Mouse (Mus musculus) kidney, embryonic 16.5 days (tissue): ENCODE measurements at regions not wholly inside any gene's neighbourhood (a gene's known extent, or its start where the extent isn't known, plus 50 kb on each side); places are given as distances from the start of the nearest gene placed in this dataset.
"Not testable (repeated sequence)": the region's sequence is repeated elsewhere in the genome, so short reads cannot be mapped to it uniquely, and the experiment has no call there.

Experiments
- ATAC-seq: fragments of 200-750 bp; cut with Nextera tagmentation; 2 replicates; pipeline ENCODE4 v1.8.0; 2017; ENCODE audit warnings: moderate TSS enrichment; ENCODE audit not compliant: low FRiP score, low TSS enrichment
- H3K27ac ChIP-seq: fragments of 300-500 bp; sonication (generic); 2 replicates; pipeline ENCODE4 v1.5.1; 2014; ENCODE audit warnings: low read length
- H3K27me3 ChIP-seq: fragments of 300-500 bp; sonication (generic); 2 replicates; pipeline ENCODE4 v1.6.1; 2014; ENCODE audit warnings: low read length, control low read depth, mixed read lengths; ENCODE audit not compliant: insufficient read depth
- H3K36me3 ChIP-seq: fragments of 300-500 bp; sonication (generic); 2 replicates; pipeline ENCODE4 v1.6.1; 2014; ENCODE audit warnings: low read length, control low read depth, mixed read lengths; ENCODE audit not compliant: insufficient read depth
- H3K4me1 ChIP-seq: fragments of 300-500 bp; sonication (generic); 2 replicates; pipeline ENCODE4 v1.6.1; 2014; ENCODE audit warnings: low read length, control low read depth, mixed read lengths; ENCODE audit not compliant: insufficient read depth
- H3K4me2 ChIP-seq: fragments of 300-500 bp; sonication (generic); replicated peaks from 2 replicates; pipeline ENCODE4 v1.6.1; 2014; ENCODE audit warnings: low read depth, low read length
- H3K4me3 ChIP-seq: fragments of 300-500 bp; sonication (generic); 2 replicates; pipeline ENCODE4 v1.5.1; 2014; ENCODE audit warnings: mild to moderate bottlenecking, low read length
- H3K9ac ChIP-seq: fragments of 300-500 bp; sonication (generic); replicated peaks from 2 replicates; pipeline ENCODE4 v1.6.1; 2014; ENCODE audit warnings: low read length
- H3K9me3 ChIP-seq: fragments of 300-500 bp; sonication (generic); 2 replicates; pipeline ENCODE4 v1.6.1; 2016; ENCODE audit warnings: low read length, control low read depth
- WGBS: fragments of 180-500 bp; shearing (Covaris S2); extraction: QIAGEN DNeasy Blood & Tissue Kit; methylation state at CpG from one replicate; pipeline ENCODE4 v1.1.7; 2014; 5-methylcytosine and 5-hydroxymethylcytosine counted together

- not testable (repeated sequence) for H3K27me3 ChIP-seq, ATAC-seq, H3K4me2 ChIP-seq, H3K4me1 ChIP-seq, H3K4me3 ChIP-seq, H3K36me3 ChIP-seq, H3K9ac ChIP-seq, H3K9me3 ChIP-seq, H3K27ac ChIP-seq
- 85% methylated on average over 8 of the region's 8 CpGs for WGBS
Observed at GRCm38 (mm10) chr5:3225358-3225757, 115.9 kb upstream of the Cdk6 start.

GRCm38 (mm10) chr5:3244067-3244466 is 97.2 kb upstream of the Cdk6 start:
- H3K4me3 ChIP-seq, H3K9me3 ChIP-seq, H3K36me3 ChIP-seq, H3K4me2 ChIP-seq, H3K4me1 ChIP-seq, H3K27me3 ChIP-seq, ATAC-seq, H3K9ac ChIP-seq, H3K27ac ChIP-seq: not testable (repeated sequence)
- WGBS = 71% methylated on average over 2 of the region's 2 CpGs

- no peak overlapping the region for H3K4me3 ChIP-seq
- no peaks in the 10 kb centered on the region for H3K27me3 ChIP-seq
- WGBS = 74% methylated on average over 2 of the region's 2 CpGs
- no peak overlapping the region for H3K27ac ChIP-seq
- no peak for ATAC-seq
- no peaks in the 10 kb centered on the region for H3K9me3 ChIP-seq
- H3K36me3 ChIP-seq = no peaks in the 10 kb centered on the region
- no peak overlapping the region for H3K9ac ChIP-seq
- no peaks in the 10 kb centered on the region for H3K4me1 ChIP-seq
- H3K4me2 ChIP-seq = no peak overlapping the region
Observed at GRCm38 (mm10) chr5:3247333-3247732, 94.0 kb upstream of the Cdk6 start.

- Histone ChIP-seq H3K9me3 (no peaks in the 10 kb centered on the region), H3K27ac (no peak overlapping the region), H3K4me2 (no peak overlapping the region), H3K4me3 (no peak overlapping the region), H3K4me1 (no peaks in the 10 kb centered on the region), H3K9ac (no peak overlapping the region), H3K27me3 (no peaks in the 10 kb centered on the region), H3K36me3 (no peaks in the 10 kb centered on the region)
- no peak for ATAC-seq
- WGBS = 75% methylated on average over 2 of the region's 2 CpGs
Observed at GRCm38 (mm10) chr5:3250273-3250672, 91.0 kb upstream of the Cdk6 start.

GRCm38 (mm10) chr5:3260289-3260688 is 81.0 kb upstream of the Cdk6 start:
- no peak overlapping the region for H3K9ac ChIP-seq
- no peak overlapping the region for H3K4me2 ChIP-seq
- no peaks in the 10 kb centered on the region for H3K4me1 ChIP-seq
- ATAC-seq = no peak
- H3K9me3 ChIP-seq = no peaks in the 10 kb centered on the region
- H3K27me3 ChIP-seq = no peaks in the 10 kb centered on the region
- no peak overlapping the region for H3K27ac ChIP-seq
- H3K4me3 ChIP-seq = no peak overlapping the region
- 74% methylated on average over 1 of the region's 1 CpGs for WGBS
- no peaks in the 10 kb centered on the region for H3K36me3 ChIP-seq

GRCm38 (mm10) chr5:3264988-3265738 is 76.1 kb upstream of the Cdk6 start:
- not testable (repeated sequence) for H3K36me3 ChIP-seq, ATAC-seq, H3K4me1 ChIP-seq, H3K9ac ChIP-seq, H3K9me3 ChIP-seq, H3K27ac ChIP-seq, H3K4me3 ChIP-seq, H3K4me2 ChIP-seq, H3K27me3 ChIP-seq
- WGBS = 69% methylated on average over 8 of the region's 8 CpGs

GRCm38 (mm10) chr5:3267021-3267420 is 74.3 kb upstream of the Cdk6 start:
- Histone ChIP-seq H3K9me3 (no peaks in the 10 kb centered on the region), H3K36me3 (no peaks in the 10 kb centered on the region), H3K27ac (no peak overlapping the region), H3K27me3 (no peaks in the 10 kb centered on the region), H3K4me1 (no peaks in the 10 kb centered on the region), H3K4me3 (no peak overlapping the region), H3K9ac (no peak overlapping the region), H3K4me2 (no peak overlapping the region)
- no peak for ATAC-seq
- 75% methylated on average over 5 of the region's 5 CpGs for WGBS

- Histone ChIP-seq H3K27ac (no peak overlapping the region), H3K4me3 (no peak overlapping the region), H3K9ac (no peak overlapping the region), H3K36me3 (no peaks in the 10 kb centered on the region), H3K27me3 (no peaks in the 10 kb centered on the region), H3K4me1 (no peaks in the 10 kb centered on the region), H3K4me2 (no peak overlapping the region), H3K9me3 (no peaks in the 10 kb centered on the region)
- no peak for ATAC-seq
- WGBS = 57% methylated on average over 7 of the region's 7 CpGs
Observed at GRCm38 (mm10) chr5:3269760-3270159, 71.5 kb upstream of the Cdk6 start.

GRCm38 (mm10) chr5:3273140-3273539 is 68.1 kb upstream of the Cdk6 start:
- not testable (repeated sequence) for H3K36me3 ChIP-seq, H3K27ac ChIP-seq, ATAC-seq, H3K9me3 ChIP-seq, H3K4me2 ChIP-seq, H3K4me1 ChIP-seq, H3K9ac ChIP-seq, H3K27me3 ChIP-seq, H3K4me3 ChIP-seq
- WGBS = 37% methylated on average over 1 of the region's 1 CpGs

- WGBS = 93% methylated on average over 16 of the region's 16 CpGs
Observed at GRCm38 (mm10) chr5:3277241-3277640, 64.0 kb upstream of the Cdk6 start.

More at GRCm38 (mm10) chr5:3277241-3277640, 64.0 kb upstream of the Cdk6 start:
- not testable (repeated sequence) for H3K36me3 ChIP-seq, H3K4me2 ChIP-seq, H3K4me1 ChIP-seq, H3K9ac ChIP-seq, ATAC-seq, H3K4me3 ChIP-seq, H3K27ac ChIP-seq, H3K27me3 ChIP-seq, H3K9me3 ChIP-seq
